Mouse (Mus musculus) hindbrain, embryonic 14.5 days (tissue): ENCODE measurements around the gene Aox4. TPM values are rescaled to one million over a fixed set of nuclear protein-coding genes. Genes with fewer than 3 reads are reported as not detected.

ENCODE experiments used
- polyA plus RNA-seq: library from polyadenylated mRNA; unstranded; fragments of >200 nt; fragmentation: Nextera tagmentation; extraction: Ambion mirVana; gene quantifications from 2 replicates; pipeline ENCODE4 v1.2.1, GENCODE M21; 2014

Aox4 gene
- polyA plus RNA-seq, 1 experiment from 2014 or later, result 0.54 TPM

Other genes starting within 250 kb of the Aox4 start
- 3.1 and 3.6 TPM in 2 replicates for gene Sgo2a, start 214.4 kb upstream of the Aox4 start, polyA plus RNA-seq
- 24.8 and 27.3 TPM in 2 replicates for gene Kctd18, start 191.4 kb upstream of the Aox4 start, polyA plus RNA-seq
- 0.21 and 0.31 TPM in 2 replicates for gene Aox1, start 180.5 kb upstream of the Aox4 start, polyA plus RNA-seq
- gene Aox3, start 97.3 kb upstream of the Aox4 start, polyA plus RNA-seq, result 0.31 and 0.32 TPM in 2 replicates
- 0.05 TPM in 1 of 2 replicates, not detected in the other for gene Aox2, start 67.9 kb downstream of the Aox4 start, polyA plus RNA-seq
- 372 and 407 TPM in 2 replicates for gene Bzw1, start 182.5 kb downstream of the Aox4 start, polyA plus RNA-seq
- gene Clk1, start 213.7 kb downstream of the Aox4 start, polyA plus RNA-seq, result 143 and 156 TPM in 2 replicates
- 50.4 and 51.6 TPM in 2 replicates for gene Nif3l1, start 234.8 kb downstream of the Aox4 start, polyA plus RNA-seq
- 48.7 and 57.8 TPM in 2 replicates for gene Ppil3, start 235.1 kb downstream of the Aox4 start, polyA plus RNA-seq